Mouse (Mus musculus) kidney, postnatal 0 days (tissue): Measurements from ENCODE around the gene Foxb1. TPM values are rescaled to one million over a fixed set of nuclear protein-coding genes. Genes with fewer than 3 reads are reported as not detected.

Source experiments
- ATAC-seq: fragments of 200-750 bp; cut with Nextera tagmentation; replicated peaks from 2 replicates; pipeline ENCODE4 v1.8.0; 2017; ENCODE audit warnings: low read depth, moderate number of reproducible peaks, moderate TSS enrichment, moderate library complexity; ENCODE audit not compliant: low FRiP score
- DNase-seq: peaks from one replicate; pipeline ENCODE4 v3.0.0-alpha.2; 2016; ENCODE audit warnings: low spot score
- H3K27ac ChIP-seq: fragments of 300-500 bp; sonication (generic); 2 replicates; pipeline ENCODE4 v1.5.1; 2014; ENCODE audit warnings: mild to moderate bottlenecking
- H3K27me3 ChIP-seq: fragments of 300-500 bp; sonication (generic); 2 replicates; pipeline ENCODE4 v1.6.1; 2014; ENCODE audit warnings: low read length, mixed read lengths; ENCODE audit not compliant: insufficient read depth
- H3K36me3 ChIP-seq: fragments of 300-500 bp; sonication (generic); 2 replicates; pipeline ENCODE4 v1.6.1; 2014; ENCODE audit warnings: low read length, mixed read lengths; ENCODE audit not compliant: insufficient read depth
- H3K4me1 ChIP-seq: fragments of 300-500 bp; sonication (generic); replicated peaks from 2 replicates; pipeline ENCODE4 v1.6.1; 2014; ENCODE audit warnings: antibody characterized with exemption, low read length, mixed read lengths; ENCODE audit not compliant: insufficient read depth
- H3K4me2 ChIP-seq: fragments of 300-500 bp; sonication (generic); 2 replicates; pipeline ENCODE4 v1.6.1; 2014; ENCODE audit warnings: mild to moderate bottlenecking, low read length, moderate library complexity, mixed read lengths
- H3K4me3 ChIP-seq: fragments of 300-500 bp; sonication (generic); replicated peaks from 2 replicates; pipeline ENCODE4 v1.5.1; 2014; ENCODE audit warnings: low read depth, low read length
- H3K9ac ChIP-seq: fragments of 300-500 bp; sonication (generic); 2 replicates; pipeline ENCODE4 v1.6.1; 2014; ENCODE audit warnings: low read depth, low read length
- H3K9me3 ChIP-seq: fragments of 300-500 bp; sonication (generic); replicated peaks from 2 replicates; pipeline ENCODE4 v1.6.1; 2016; ENCODE audit warnings: low read length, inconsistent platforms, mixed read lengths
- CTCF ChIP-seq: IDR thresholded peaks from 2 replicates; pipeline ENCODE4 v1.5.1; 2016; ENCODE audit warnings: antibody characterized with exemption, low read depth, mild to moderate bottlenecking, moderate library complexity
- WGBS: fragments of 180-500 bp; shearing (Covaris S2); extraction: QIAGEN DNeasy Blood & Tissue Kit; methylation state at CpG from one replicate; pipeline ENCODE4 v1.1.7; 2014; 5-methylcytosine and 5-hydroxymethylcytosine counted together
- polyA plus RNA-seq: library from polyadenylated mRNA; unstranded; fragments of >200 nt; fragmentation: Nextera tagmentation; extraction: Ambion mirVana; gene quantifications from 2 replicates; pipeline ENCODE4 v1.2.1, GENCODE M21; 2015

Gene Foxb1
- polyA plus RNA-seq, 1 experiment from 2014 or later = not detected

DNA sequence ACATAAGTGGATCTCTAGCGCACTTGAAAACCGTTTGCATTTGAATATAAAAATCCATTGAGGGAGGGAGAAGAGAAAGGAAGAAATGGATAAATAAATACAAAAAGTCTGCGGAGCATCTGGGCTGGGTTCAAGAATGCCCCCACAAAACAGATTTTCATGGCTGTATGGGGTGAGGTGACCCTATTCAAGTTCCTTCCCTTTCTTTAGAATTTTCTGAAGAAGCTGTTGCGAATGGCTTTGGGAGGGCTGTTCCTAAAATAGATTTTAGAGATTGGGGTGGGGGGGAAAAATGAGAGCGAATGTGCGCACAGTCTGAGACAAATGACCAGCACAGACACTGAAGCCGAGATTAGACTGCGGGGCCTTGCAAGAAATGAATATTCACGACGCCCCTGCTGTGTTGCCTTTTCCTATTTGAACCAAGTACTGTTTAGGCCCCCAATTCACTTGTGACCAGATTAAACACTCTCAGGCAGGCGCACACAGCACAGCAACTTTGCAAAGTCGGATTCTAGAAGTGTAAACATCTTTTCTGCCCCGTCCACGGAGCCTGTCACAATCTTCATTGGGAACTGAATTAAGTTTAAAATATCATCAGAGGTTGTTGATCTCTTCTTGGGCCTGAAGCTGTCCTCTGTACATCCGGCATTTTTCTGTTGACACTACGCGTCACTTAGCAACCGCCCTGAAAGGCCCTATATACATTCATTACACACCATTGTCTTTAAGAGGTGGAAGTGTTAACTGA lies 47.0 kb downstream of the Foxb1 start:
- ATAC-seq (no peak), DNase-seq (no peak)
- Histone ChIP-seq H3K9me3 (no peaks in the 10 kb centered on the region), H3K4me3 (no peak overlapping the region), H3K4me1 (no peaks in the 10 kb centered on the region), H3K27ac (no peak overlapping the region), H3K9ac (no peak overlapping the region), H3K27me3 (no peaks in the 10 kb centered on the region), H3K4me2 (no peak overlapping the region), H3K36me3 (no peaks in the 10 kb centered on the region)
- 63% methylated on average over 18 of the region's 18 CpGs for WGBS
- no peak for TF ChIP-seq CTCF

DNA sequence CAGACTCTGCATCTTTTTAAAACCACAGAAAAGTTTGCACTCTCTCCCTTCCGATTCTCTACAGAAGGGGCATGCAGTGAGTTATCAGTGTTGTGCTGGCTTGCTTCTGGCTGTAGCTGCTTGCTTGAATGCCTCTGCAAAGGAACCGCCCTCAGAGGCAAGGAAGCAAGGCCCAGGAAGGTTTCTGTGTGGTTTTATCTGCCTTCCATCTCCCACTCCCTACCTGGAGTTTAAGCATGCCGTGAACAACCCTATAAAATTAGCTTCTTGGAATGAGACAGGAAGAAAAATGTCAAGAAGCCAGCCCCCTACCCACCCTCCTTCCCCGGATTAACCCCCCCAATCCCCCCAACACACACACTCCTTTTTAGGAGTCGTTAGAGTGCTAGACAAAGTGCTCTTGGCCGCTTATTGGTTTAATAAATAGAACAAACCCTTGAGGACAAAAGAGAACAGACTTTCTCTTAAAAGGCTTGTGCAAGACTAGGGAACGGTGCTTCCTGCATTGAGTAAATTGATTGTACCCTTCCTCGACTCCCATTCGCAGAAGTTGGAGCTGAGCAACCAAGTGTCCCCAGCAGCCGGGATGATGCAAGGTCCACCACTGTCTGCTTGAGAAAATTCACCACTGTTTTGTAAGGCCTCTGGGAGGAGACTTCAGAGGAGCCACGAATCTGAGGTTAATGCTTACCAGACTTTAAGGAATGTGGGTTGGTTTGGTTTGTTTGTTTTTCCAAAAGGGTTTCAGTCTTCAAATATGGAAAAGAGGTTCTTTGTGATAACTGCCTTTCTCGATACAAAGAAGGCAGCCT lies 47.8 kb downstream of the Foxb1 start:
- ATAC-seq (no peak), DNase-seq (peak; percentile 23)
- no peaks in the 10 kb centered on the region for H3K27me3 ChIP-seq
- H3K4me2 ChIP-seq = no peak overlapping the region
- H3K4me3 ChIP-seq = no peak overlapping the region
- no peaks in the 10 kb centered on the region for H3K4me1 ChIP-seq
- no peak for TF ChIP-seq CTCF
- WGBS = 30% methylated on average over 12 of the region's 12 CpGs
- no peak overlapping the region for H3K27ac ChIP-seq
- no peak overlapping the region for H3K9ac ChIP-seq
- no peaks in the 10 kb centered on the region for H3K9me3 ChIP-seq
- H3K36me3 ChIP-seq = no peaks in the 10 kb centered on the region

Other genes starting within 250 kb of the Foxb1 start
- 88.9 and 90.6 TPM in 2 replicates for gene Bnip2, start 228.5 kb upstream of the Foxb1 start, polyA plus RNA-seq